Mouse (Mus musculus) stomach, postnatal 0 days (tissue): ENCODE measurements at regions not wholly inside any gene's neighbourhood (a gene's known extent, or its start where the extent isn't known, plus 50 kb on each side); places are given as distances from the start of the nearest gene placed in this dataset.

Source experiments
- ATAC-seq: fragments of 200-750 bp; cut with Nextera tagmentation; 2 replicates; pipeline ENCODE4 v1.8.0; 2017; ENCODE audit not compliant: low FRiP score, low TSS enrichment
- DNase-seq: peaks from one replicate; pipeline ENCODE4 v3.0.0-alpha.2; 2016; ENCODE audit warnings: low spot score
- H3K27ac ChIP-seq: fragments of 300-500 bp; sonication (generic); replicated peaks from 2 replicates; pipeline ENCODE4 v1.5.1; 2014; ENCODE audit warnings: mild to moderate bottlenecking, control low read depth
- H3K27me3 ChIP-seq: fragments of 300-500 bp; sonication (generic); 2 replicates; pipeline ENCODE4 v1.6.1; 2014; ENCODE audit warnings: low read length; ENCODE audit not compliant: control insufficient read depth, insufficient read depth
- H3K36me3 ChIP-seq: fragments of 300-500 bp; sonication (generic); 2 replicates; pipeline ENCODE4 v1.6.1; 2014; ENCODE audit warnings: low read length, mixed read lengths; ENCODE audit not compliant: control insufficient read depth, insufficient read depth
- H3K4me1 ChIP-seq: fragments of 300-500 bp; sonication (generic); replicated peaks from 2 replicates; pipeline ENCODE4 v1.6.1; 2014; ENCODE audit warnings: antibody characterized with exemption; ENCODE audit not compliant: control insufficient read depth, insufficient read depth
- H3K4me2 ChIP-seq: fragments of 300-500 bp; sonication (generic); replicated peaks from 2 replicates; pipeline ENCODE4 v1.6.1; 2014; ENCODE audit warnings: low read depth, mild to moderate bottlenecking, control low read depth, moderate library complexity
- H3K4me3 ChIP-seq: fragments of 300-500 bp; sonication (generic); 2 replicates; pipeline ENCODE4 v1.5.1; 2014; ENCODE audit warnings: low read depth, low read length, control low read depth
- H3K9ac ChIP-seq: fragments of 300-500 bp; sonication (generic); 2 replicates; pipeline ENCODE4 v1.6.1; 2014; ENCODE audit warnings: mild to moderate bottlenecking, low read length, control low read depth, mixed read lengths
- H3K9me3 ChIP-seq: fragments of 300-500 bp; sonication (generic); 2 replicates; pipeline ENCODE4 v1.6.1; 2016; ENCODE audit warnings: low read length; ENCODE audit not compliant: control insufficient read depth
- CTCF ChIP-seq: IDR thresholded peaks from 2 replicates; pipeline ENCODE4 v1.5.1; 2016; ENCODE audit warnings: antibody characterized with exemption, low read depth, mild to moderate bottlenecking, moderate library complexity
- EP300 ChIP-seq: optimal IDR thresholded peaks from 2 replicates; pipeline ENCODE3; 2016; ENCODE audit warnings: antibody characterized with exemption
- WGBS: fragments of 180-500 bp; shearing (Covaris S2); extraction: QIAGEN DNeasy Blood & Tissue Kit; methylation state at CpG from one replicate; pipeline ENCODE4 v1.1.7; 2014; 5-methylcytosine and 5-hydroxymethylcytosine counted together

GRCm38 (mm10) chr8:89169484-89169883 lies 125.5 kb upstream of the Sall1 start:
- Histone ChIP-seq H3K4me1 (no peaks in the 10 kb centered on the region), H3K9ac (no peak overlapping the region), H3K36me3 (no peaks in the 10 kb centered on the region), H3K27me3 (no peaks in the 10 kb centered on the region), H3K9me3 (no peaks in the 10 kb centered on the region), H3K4me3 (no peak overlapping the region), H3K27ac (no peak overlapping the region), H3K4me2 (no peak overlapping the region)
- ATAC-seq: no peak
- TF ChIP-seq EP300: no peak
- no peak for TF ChIP-seq CTCF
- DNase-seq: no peak
- WGBS: 46% methylated on average over 7 of the region's 7 CpGs

DNA sequence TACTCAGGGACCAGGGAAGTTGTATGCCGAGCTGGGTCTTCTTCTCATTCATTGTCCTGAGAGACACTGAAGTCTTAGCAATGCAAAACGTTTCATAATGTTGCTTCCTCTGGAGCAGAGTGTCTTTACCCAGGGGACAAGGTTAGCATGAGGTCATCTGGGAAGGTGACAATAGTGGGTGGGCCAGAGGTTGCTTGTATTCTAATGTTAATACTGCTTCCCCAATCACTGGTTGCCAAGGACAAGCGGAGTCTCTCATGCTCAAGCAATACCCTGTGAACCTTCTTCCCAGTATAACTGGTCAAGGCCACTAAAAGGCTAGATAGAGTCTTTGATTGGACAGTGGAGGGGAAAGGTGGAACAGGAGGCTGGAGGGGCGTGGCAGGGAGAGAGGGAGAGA lies 123.1 kb upstream of the Sall1 start:
- ATAC-seq (no peak), DNase-seq (no peak)
- Histone ChIP-seq H3K27ac (no peak overlapping the region), H3K9ac (no peak overlapping the region), H3K36me3 (no peaks in the 10 kb centered on the region), H3K4me2 (no peak overlapping the region), H3K9me3 (no peaks in the 10 kb centered on the region), H3K27me3 (no peaks in the 10 kb centered on the region), H3K4me3 (no peak overlapping the region), H3K4me1 (no peaks in the 10 kb centered on the region)
- WGBS: 65% methylated on average over 4 of the region's 4 CpGs
- TF ChIP-seq EP300 (no peak), CTCF (no peak)

DNA sequence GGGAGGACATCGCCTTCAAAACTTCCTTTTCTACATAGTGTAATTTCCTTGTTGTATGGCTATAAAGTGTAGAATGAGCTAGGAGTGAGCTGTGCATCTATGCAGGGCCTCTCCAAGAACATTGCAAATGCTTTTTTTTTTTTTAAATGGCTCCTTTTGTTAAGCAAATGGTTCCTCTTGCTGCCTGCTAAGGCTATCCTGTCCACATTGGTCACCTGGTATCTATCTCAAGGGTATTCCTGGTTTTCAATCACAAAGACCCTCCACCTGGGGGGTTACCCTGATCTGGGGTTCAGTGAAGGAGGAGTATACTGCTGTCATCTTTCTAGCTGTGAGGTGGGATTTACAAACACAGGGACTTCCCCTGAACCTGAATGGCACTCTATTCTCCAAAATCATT lies 112.9 kb upstream of the Sall1 start:
- H3K9ac ChIP-seq: no peak overlapping the region
- 98% methylated on average over 1 of the region's 1 CpGs for WGBS
- no peak overlapping the region for H3K27ac ChIP-seq
- ATAC-seq: no peak
- H3K4me1 ChIP-seq: no peaks in the 10 kb centered on the region
- no peaks in the 10 kb centered on the region for H3K27me3 ChIP-seq
- no peak for TF ChIP-seq CTCF
- no peak for TF ChIP-seq EP300
- H3K4me2 ChIP-seq: no peak overlapping the region
- H3K36me3 ChIP-seq: no peaks in the 10 kb centered on the region
- no peaks in the 10 kb centered on the region for H3K9me3 ChIP-seq
- no peak for DNase-seq
- no peak overlapping the region for H3K4me3 ChIP-seq

DNA sequence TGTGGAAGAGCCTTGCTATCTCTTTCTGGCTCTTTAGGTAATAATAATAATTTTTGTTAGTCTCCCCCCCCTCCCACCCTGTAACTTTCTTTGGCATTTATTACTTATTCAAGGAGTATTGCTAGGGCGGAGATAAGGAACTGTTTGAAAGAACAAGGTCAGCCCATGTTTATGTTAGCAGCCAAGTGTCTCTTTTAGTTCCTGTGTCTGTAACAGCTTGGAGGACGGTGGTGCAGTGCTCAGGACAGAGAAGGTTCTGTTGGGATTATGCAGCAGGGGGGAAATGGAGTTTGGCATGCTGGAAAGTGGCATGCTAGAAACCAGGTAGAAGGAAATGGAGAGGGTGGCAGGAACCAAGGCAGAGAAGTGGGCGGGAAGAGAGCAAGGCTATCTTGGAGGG lies 109.6 kb upstream of the Sall1 start:
- H3K4me3 ChIP-seq: no peak overlapping the region
- H3K4me2 ChIP-seq: no peak overlapping the region
- TF ChIP-seq EP300: no peak
- no peak for TF ChIP-seq CTCF
- H3K36me3 ChIP-seq: no peaks in the 10 kb centered on the region
- no peaks in the 10 kb centered on the region for H3K27me3 ChIP-seq
- DNase-seq (no peak), ATAC-seq (no peak)
- WGBS: 57% methylated on average over 3 of the region's 3 CpGs
- H3K27ac ChIP-seq: no peak overlapping the region
- no peaks in the 10 kb centered on the region for H3K9me3 ChIP-seq
- no peak overlapping the region for H3K9ac ChIP-seq
- no peaks in the 10 kb centered on the region for H3K4me1 ChIP-seq

GRCm38 (mm10) chr8:89152867-89153595 lies 109.1 kb upstream of the Sall1 start:
- Histone ChIP-seq H3K4me2 (no peak overlapping the region), H3K9me3 (no peaks in the 10 kb centered on the region), H3K4me3 (no peak overlapping the region), H3K9ac (no peak overlapping the region), H3K4me1 (no peaks in the 10 kb centered on the region), H3K27me3 (no peaks in the 10 kb centered on the region), H3K27ac (no peak overlapping the region), H3K36me3 (no peaks in the 10 kb centered on the region)
- DNase-seq (no peak), ATAC-seq (no peak)
- TF ChIP-seq CTCF (no peak), EP300 (no peak)
- WGBS: 31% methylated on average over 17 of the region's 17 CpGs

DNA sequence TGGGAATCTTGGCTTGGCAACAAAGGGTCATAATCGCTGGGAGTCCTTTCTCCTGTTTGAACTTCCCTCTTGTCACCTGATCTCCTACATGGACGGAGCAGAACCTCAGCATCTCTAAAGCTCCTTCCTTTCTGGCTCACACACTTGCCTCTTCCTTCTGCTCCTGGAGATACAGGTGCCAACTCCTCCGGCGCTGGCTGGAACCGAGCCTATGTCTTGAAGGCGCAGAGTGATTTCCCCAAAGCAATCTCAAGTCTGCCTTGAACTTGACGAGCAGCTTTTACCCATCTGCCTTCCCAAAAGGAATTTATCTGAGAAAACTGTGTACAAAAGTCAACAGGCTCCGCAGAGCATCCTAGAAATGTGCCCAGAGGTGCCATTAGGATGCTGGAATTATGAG lies 108.4 kb upstream of the Sall1 start:
- H3K9ac ChIP-seq: no peak overlapping the region
- H3K4me1 ChIP-seq: no peaks in the 10 kb centered on the region
- ATAC-seq (no peak), DNase-seq (no peak)
- no peak for TF ChIP-seq CTCF
- no peak for TF ChIP-seq EP300
- no peaks in the 10 kb centered on the region for H3K36me3 ChIP-seq
- no peak overlapping the region for H3K27ac ChIP-seq
- H3K27me3 ChIP-seq: no peaks in the 10 kb centered on the region
- H3K9me3 ChIP-seq: no peaks in the 10 kb centered on the region
- H3K4me2 ChIP-seq: no peak overlapping the region
- 50% methylated on average over 8 of the region's 8 CpGs for WGBS
- H3K4me3 ChIP-seq: no peak overlapping the region
